Mouse (Mus musculus) retina, adult 2 months (tissue): ENCODE results near the gene Ackr3.

Source experiments
- DNase-seq: peaks from one replicate; pipeline ENCODE4 v3.0.0-alpha.2; 2012; ENCODE audit warnings: low read depth, low spot score

Ackr3 gene

GRCm38 (mm10) chr1:90204821-90205220 lies 1.0 kb downstream of the Ackr3 start:
- DNase-seq: no peak

- DNase-seq: no peak
Measured at GRCm38 (mm10) chr1:90205223-90205622, 1.4 kb downstream of the Ackr3 start.

GRCm38 (mm10) chr1:90206684-90207083 lies 2.9 kb downstream of the Ackr3 start:
- no peak for DNase-seq

DNA sequence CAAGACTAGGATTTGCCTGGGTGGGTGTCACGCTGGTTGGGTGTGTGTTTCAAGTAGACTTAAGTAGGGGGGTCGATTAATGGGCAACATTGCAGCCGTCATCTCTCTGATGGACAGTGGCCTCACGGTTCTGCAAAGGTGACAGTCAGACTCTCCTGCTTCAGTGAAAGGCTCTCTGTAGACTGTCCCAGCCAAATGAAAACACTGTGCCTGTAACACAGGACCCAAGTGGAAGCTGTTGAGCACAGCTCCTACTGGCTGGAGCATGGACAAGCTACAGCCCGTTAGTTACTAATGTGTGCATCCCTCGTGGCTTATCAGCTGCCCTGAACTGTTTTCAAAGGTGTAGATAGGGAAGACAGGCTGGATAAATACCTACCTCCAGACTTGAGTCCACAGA lies 3.5 kb downstream of the Ackr3 start:
- DNase-seq: no peak

DNA sequence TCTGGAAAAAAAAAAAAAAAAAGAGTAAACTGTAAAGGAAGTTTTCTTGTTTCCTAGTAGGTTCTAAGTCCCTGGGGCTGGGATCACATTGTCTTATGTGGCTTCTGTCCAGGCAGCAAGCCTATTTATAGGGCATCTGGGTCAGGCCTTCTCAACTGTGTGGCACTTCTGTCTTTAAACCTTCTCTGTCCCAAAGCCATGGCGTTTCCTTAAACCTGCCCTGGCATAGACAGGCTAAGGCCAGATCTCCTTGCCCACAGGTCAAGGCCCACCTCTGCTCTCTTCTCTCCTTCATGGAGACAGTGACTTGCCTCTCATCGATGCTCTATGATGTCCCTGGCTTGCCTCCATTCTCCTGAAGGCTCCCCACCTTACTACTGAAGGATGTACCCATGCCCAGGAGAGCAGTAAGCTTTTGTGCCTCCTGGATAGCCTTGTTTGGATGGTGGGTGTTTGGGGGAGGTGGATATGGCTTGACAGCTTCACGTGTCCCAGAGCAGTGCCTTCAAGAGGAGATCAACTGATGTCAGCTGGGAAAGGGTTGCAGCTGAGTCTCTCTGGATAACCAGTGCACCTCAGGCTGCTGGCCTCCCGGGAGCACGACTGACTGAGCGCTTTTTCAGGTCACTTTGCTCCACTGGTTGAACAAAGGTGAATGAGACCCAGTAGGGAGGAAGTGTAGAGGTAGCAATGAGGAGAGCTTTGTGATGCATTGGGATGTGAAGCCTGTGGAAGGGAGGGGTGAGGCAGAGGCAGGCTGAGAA lies 4.1 kb downstream of the Ackr3 start:
- DNase-seq: no peak

DNA sequence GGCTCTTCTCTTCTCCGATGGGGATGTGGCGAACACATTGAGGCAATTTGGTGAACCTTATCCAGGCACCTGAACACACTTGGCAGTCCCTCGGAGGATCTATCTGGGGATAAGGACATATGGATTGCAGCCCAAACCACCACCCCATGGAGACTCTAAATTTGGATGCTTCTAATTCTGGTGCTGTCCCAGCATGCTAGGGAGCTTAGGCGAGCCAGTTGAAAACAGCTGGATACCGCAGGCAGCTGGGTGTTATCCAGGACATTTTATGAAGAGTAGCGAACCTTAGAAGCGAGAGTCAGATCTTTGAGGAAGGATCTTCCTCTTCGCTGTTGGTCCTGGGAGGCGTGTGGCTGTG lies 4.7 kb downstream of the Ackr3 start:
- DNase-seq: no peak

- no peak for DNase-seq
Measured at GRCm38 (mm10) chr1:90209069-90209468, 5.3 kb downstream of the Ackr3 start.

- no peak for DNase-seq
Measured at GRCm38 (mm10) chr1:90209741-90210140, 6.0 kb downstream of the Ackr3 start.

DNA sequence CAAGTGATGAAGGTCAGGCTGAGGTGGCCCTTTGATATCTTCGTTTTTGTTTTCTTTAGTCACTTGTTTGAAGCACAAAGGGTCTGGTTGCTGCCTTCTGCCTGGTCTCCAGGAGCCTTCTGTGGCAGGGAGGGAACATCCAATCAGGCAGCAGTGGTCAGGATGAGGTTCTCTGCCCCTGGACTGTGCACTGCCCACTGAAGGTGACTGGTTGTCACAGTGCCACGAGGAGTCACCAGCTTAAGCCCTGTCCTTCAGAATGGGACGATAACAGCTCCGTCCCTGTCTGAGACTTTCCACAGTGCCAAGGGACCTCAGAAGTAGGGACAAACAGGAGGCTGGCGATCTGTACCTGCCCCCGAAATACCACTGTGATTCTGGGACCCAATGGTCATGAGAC lies 6.6 kb downstream of the Ackr3 start:
- no peak for DNase-seq

DNA sequence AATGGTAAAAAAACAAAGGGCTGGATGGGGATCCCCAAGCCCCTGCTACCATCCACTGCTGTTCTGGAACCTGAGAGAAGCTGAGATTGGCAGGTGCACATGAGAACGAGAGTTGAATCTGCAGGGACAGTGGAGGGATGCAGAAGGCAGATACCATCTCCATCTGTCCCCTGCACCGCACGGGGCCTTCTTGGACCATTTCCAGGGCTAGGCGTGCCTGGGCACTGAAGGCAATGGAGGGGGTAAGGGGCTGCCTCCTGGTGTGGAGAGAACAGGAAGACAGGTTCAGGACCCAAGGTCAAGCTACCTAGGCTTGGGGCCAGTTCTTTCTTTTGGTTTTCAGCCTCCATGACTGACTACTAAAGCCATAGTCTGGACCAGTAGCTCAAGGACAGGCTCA lies 7.0 kb downstream of the Ackr3 start:
- DNase-seq: no peak

DNA sequence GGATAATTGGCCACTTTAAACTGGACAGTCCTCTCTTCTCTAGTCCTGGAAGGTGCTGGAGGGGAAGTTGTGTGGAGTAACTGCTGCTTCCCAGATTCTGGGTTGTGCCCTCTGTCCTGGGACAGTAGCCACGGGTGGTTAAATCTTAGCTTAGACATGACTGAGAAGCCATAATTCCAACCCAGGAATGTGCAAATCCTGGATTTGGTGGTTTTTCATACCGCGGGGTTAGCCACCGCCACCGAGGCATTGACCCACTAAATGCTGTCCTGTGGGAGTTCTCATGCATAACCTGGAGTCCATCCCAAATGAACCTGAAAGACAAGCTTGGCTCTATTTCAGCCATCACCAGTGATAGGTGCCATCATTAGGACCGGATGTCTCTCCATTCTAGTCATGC lies 8.6 kb downstream of the Ackr3 start:
- DNase-seq: no peak

- DNase-seq: no peak
Measured at GRCm38 (mm10) chr1:90212901-90213300, 9.1 kb downstream of the Ackr3 start.

- no peak for DNase-seq
Measured at GRCm38 (mm10) chr1:90214021-90214420, 10.2 kb downstream of the Ackr3 start.

DNA sequence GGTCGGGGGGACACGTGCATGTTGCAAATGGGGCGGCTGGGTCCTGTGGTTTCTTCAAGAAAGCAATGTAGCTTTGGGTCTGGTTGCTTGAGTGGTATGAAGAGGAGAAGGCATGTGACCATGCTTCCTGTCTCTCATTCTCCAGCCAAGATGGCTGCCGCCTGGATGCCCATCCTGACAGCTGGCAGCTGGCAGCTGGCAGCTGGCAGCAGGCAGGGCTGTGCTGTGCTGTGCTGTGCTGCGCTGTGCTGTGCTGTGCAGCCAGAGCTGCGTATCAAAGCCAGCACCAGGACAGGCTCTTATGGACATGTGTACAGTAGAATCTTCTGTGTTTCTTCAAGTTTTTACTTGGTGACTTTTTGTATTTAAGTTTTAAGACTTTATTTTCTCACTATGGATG lies 11.1 kb downstream of the Ackr3 start:
- DNase-seq: no peak

DNA sequence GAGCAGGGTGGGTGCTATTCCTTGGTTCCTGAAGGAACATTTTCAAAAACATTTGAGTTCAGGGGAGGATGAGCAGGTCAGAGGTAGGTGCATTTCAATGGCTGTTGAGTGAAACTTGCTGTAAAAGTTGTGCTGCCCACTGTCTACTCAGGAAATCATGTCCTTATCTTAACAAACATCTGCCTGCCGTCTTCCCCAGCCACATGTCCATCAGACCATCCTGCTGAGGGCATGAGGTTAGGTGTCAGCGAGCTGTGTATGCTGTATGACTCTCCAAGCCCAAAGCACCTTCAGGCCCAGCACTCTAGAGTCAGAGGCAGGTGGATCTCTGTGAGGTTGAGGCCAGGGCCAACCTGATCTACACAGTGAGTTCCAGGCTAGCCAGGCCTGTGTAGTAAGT lies 12.1 kb downstream of the Ackr3 start:
- DNase-seq: no peak

DNA sequence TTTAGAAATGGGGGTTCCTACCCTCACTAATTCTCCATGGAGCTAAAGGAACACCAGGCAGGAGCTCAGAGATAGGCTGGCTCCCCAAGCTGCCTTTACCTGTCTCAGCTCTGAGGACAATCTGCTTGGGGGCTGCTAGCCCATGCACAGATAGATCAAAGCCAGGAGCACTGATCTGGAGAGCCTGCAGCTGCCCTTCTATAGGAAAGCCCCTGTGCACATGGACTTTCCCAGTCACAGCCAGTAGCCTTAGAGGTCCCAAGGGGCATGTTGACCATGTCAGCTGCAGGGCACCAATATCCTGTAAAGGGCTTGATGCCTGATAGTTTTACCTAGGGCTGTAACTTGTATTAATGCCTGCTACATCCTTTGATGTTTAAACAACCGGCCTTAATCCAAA lies 12.6 kb downstream of the Ackr3 start:
- no peak for DNase-seq

DNA sequence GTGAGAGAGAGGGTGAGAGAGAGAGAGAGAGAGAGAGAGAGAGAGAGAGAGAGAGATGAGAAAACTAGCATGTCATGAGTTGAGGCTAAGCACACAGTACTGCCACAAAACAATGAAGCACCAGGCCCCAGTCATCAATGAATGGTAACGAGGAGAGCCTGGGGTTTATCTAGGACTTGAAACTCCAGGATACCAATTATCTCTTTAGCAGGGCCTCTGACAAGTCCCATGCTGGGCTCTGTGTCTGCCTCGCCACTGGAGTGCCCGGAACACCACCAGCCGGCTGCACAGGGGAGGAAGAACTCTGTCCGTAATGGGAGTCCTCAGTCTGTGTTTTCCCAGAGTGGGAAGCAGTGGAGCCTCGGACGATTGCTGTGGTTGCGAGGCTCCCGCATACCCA lies 16.5 kb downstream of the Ackr3 start:
- no peak for DNase-seq

DNA sequence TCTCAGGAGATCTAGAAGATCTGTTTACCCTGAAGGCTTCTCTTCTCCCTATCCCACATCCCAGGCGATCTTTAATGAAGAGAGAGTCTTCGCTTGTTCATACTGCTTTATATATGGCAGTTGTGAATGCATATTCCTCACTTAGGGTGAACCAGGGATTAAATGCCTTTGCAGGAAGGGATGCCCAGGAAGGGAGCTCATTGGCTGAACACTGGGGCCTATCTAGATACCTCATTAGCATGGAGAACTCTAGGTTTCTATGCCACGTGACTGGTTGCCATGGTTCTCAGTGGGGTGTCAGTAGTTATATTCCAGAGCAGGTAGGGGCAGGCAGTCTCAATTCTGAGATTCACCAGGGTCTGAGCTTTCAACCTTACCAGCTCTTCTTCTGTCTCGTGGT lies 17.1 kb downstream of the Ackr3 start:
- DNase-seq: no peak

DNA sequence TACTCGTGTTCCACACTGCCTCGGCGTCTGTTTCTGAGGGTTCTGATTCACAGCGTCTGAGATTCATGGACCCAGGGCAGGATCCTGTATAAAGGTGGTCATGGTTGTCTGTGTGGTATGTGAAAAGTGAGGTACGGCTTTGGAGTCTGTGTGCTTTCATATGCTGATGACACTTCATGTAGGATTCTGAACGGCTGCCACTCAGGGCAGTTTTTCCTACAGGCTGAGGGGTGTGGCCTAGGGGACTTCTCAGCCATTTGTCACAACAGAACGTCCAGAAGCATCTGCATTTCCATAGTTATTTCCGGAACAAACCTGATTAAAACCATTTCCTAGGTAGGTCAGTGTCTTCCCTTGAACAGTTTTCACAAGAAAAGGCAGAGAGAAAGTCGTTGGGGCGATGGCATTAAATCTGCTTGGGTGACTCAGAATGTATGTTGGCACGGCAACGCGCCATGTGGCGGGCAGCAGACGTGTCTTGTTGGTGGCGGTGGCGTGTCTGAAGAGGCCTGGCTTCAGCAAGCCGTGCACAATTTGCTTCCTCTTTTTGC lies 18.1 kb downstream of the Ackr3 start:
- DNase-seq: no peak

DNA sequence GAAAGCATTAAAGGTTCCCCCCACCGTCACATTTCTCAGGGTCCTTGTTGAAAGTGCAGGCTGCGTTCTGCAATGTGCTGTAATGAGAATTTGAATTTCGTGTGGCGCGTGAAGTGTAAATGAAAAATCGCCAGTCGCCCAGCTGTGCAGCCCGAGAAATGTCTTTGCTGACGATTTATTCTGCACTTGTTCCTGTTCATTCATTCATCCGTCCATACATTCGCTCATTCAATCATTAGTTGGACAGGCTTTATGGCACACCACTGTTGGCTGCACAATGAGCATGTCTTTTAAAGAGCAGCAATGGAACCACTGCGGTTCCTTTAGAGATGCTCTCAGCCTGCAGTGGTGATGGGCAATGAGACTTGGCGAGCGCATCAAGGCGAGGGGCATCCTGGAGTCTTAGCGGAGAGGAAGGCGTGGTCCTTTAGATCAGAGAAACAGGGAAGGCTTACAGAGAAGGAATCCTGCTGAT lies 18.7 kb downstream of the Ackr3 start:
- DNase-seq: no peak

- no peak for DNase-seq
Measured at GRCm38 (mm10) chr1:90223006-90223405, 19.2 kb downstream of the Ackr3 start.

GRCm38 (mm10) chr1:90225603-90226254 lies 21.9 kb downstream of the Ackr3 start:
- DNase-seq: no peak

DNA sequence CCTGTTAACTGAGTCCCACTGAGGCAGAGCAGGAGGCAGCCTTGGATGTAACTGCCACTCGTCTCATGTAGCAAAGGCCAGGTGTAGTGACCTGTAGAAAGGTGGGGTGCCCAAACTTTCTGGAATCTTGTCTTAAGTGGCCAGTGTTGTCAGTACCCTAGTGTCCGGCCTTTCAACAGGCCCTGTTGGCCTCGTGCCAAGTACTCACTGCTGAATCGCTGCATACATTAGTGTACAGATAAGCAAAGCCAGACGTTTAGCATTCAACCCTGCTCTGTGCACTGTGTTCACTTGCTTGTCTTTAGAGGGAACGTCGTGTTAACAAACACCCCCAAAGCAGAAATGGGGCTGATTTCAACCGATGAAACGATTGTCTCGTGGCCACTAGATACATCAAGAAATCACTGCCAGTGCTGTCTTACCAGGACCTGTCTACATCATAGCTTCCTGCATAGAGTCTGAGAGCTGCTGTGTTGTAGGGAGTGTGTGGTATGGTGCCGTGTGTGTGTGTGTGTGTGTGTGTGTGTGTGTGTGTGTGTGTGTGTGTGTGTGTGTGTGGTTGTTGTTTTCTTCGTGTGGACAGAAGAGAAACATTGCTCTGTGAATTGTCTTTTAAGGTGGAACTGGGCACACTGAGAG lies 24.0 kb downstream of the Ackr3 start:
- no peak for DNase-seq
